Mouse (Mus musculus) lung, embryonic 14.5 days (tissue): Measurements from ENCODE around the gene Gm30191. TPM values are rescaled to one million over a fixed set of nuclear protein-coding genes. Genes with fewer than 3 reads are reported as not detected.
A peak's percentile ranks its signal among the peaks of the same experiment; 100 is the strongest.

Experiments used
- ATAC-seq: fragments of 200-750 bp; cut with Nextera tagmentation; 2 replicates; pipeline ENCODE4 v1.8.0; 2017; ENCODE audit warnings: mild to moderate bottlenecking, moderate TSS enrichment, moderate library complexity; ENCODE audit not compliant: insufficient read depth
- DNase-seq: peaks from one replicate; pipeline ENCODE4 v3.0.0-alpha.2; 2015
- H3K27ac ChIP-seq: fragments of 300-500 bp; sonication (generic); 2 replicates; pipeline ENCODE4 v1.5.1; 2014; ENCODE audit warnings: low read depth, mild to moderate bottlenecking, moderate library complexity
- H3K27me3 ChIP-seq: fragments of 300-500 bp; sonication (generic); 2 replicates; pipeline ENCODE4 v1.6.1; 2014; ENCODE audit warnings: low read length, control low read depth; ENCODE audit not compliant: insufficient read depth
- H3K36me3 ChIP-seq: fragments of 300-500 bp; sonication (generic); 2 replicates; pipeline ENCODE4 v1.6.1; 2014; ENCODE audit warnings: control low read depth; ENCODE audit not compliant: insufficient read depth
- H3K4me1 ChIP-seq: fragments of 300-500 bp; sonication (generic); 2 replicates; pipeline ENCODE4 v1.6.1; 2014; ENCODE audit warnings: antibody characterized with exemption, control low read depth; ENCODE audit not compliant: insufficient read depth
- H3K4me2 ChIP-seq: fragments of 300-500 bp; sonication (generic); 2 replicates; pipeline ENCODE4 v1.6.1; 2014; ENCODE audit warnings: mild to moderate bottlenecking
- H3K4me3 ChIP-seq: fragments of 300-500 bp; sonication (generic); 2 replicates; pipeline ENCODE4 v1.5.1; 2014; ENCODE audit warnings: low read depth, low read length
- H3K9ac ChIP-seq: fragments of 300-500 bp; sonication (generic); 2 replicates; pipeline ENCODE4 v1.6.1; 2014
- H3K9me3 ChIP-seq: fragments of 300-500 bp; sonication (generic); 2 replicates; pipeline ENCODE4 v1.6.1; 2016; ENCODE audit warnings: low read depth, low read length, control low read depth
- CTCF ChIP-seq: IDR thresholded peaks from 2 replicates; pipeline ENCODE4 v1.5.1; 2016; ENCODE audit warnings: antibody characterized with exemption, low read depth
- WGBS: fragments of 180-500 bp; shearing (Covaris S2); extraction: QIAGEN DNeasy Blood & Tissue Kit; methylation state at CpG from one replicate; pipeline ENCODE4 v1.1.7; 2014; 5-methylcytosine and 5-hydroxymethylcytosine counted together
- polyA plus RNA-seq: library from polyadenylated mRNA; unstranded; fragments of >200 nt; fragmentation: Nextera tagmentation; extraction: Ambion mirVana; gene quantifications from 2 replicates; pipeline ENCODE4 v1.2.1, GENCODE M21; 2014

Gm30191 gene
- not detected in 2 replicates for polyA plus RNA-seq

DNA sequence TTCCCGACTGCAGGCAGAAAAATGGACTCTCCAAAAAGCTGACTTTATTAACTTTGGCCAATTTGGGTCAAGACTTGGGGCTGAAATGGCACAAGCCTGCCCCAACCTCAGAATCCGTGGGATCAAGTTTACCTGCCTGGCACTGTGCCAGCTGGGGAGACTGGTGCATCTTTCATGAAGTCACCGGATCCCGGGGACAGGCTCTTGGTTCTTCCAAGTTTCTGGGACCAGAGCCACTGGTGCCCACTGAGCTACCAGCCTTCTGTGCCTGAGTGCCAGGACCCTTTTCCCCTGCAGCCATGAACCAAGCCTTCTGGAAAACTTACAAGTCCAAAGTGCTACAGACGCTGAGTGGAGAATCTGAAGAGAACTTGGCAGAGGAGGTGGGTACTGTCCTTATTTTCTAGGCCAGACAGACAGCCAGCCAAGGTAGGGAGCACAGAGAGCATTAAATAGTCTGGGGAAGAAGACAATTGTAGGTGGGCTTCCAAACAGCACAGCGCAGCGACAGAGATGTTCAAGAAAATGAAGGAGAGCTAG is at the start of gene Gm30191:
Gene Gm30191 (plus strand): TSS at position 217 of the 540 bp plus-strand sequence.
- H3K27ac ChIP-seq: no peak within 1 kb of the TSS
- peaks cover 42% of the 10 kb centered on the region for H3K27me3 ChIP-seq

DNA sequence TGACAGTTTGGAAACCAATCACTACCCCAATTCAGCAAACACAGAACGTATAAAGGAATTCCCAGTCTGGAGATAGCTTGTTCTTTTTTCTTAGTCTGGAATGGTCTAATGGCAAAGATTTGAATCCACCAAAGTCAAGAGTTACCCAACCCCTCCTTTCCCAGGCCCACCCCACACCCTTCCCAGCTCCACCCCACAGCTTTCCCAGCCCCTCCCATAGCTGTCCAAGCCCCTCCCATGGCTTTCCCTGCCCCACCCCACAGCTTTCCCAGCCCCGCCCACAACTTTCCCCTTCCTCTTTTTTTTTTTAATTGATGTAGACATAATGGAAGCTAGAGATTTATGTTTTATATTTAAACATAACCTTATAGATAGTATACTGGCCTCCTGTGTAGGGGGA is 47.4 kb upstream of the Gm30191 start:
- Histone ChIP-seq H3K9me3 (no peaks in the 10 kb centered on the region), H3K4me1 (no peaks in the 10 kb centered on the region), H3K27me3 (no peaks in the 10 kb centered on the region), H3K27ac (no peak overlapping the region), H3K9ac (no peak overlapping the region), H3K4me2 (no peak overlapping the region), H3K4me3 (no peak overlapping the region), H3K36me3 (no peaks in the 10 kb centered on the region)
- no peak for DNase-seq
- TF ChIP-seq CTCF: no peak
- 65% methylated on average over 2 of the region's 2 CpGs for WGBS
- no peak for ATAC-seq

More for the DNA sequence above, at the start of gene Gm30191:
- Histone ChIP-seq H3K36me3 (no peaks in the 10 kb centered on the region), H3K9me3 (no peaks in the 10 kb centered on the region), H3K9ac (0 out of 2 replicates have a peak within 1 kb of the TSS, but pooled peaks have one; percentile 1), H3K4me2 (peak within 1 kb of the TSS; percentile 93), H3K4me1 (peaks cover 14% of the 10 kb centered on the region), H3K4me3 (peak within 1 kb of the TSS; percentile 84)
- no peak for TF ChIP-seq CTCF
- no peak for DNase-seq
- WGBS: 70% methylated on average over 7 of the region's 7 CpGs
- ATAC-seq: no peak

DNA sequence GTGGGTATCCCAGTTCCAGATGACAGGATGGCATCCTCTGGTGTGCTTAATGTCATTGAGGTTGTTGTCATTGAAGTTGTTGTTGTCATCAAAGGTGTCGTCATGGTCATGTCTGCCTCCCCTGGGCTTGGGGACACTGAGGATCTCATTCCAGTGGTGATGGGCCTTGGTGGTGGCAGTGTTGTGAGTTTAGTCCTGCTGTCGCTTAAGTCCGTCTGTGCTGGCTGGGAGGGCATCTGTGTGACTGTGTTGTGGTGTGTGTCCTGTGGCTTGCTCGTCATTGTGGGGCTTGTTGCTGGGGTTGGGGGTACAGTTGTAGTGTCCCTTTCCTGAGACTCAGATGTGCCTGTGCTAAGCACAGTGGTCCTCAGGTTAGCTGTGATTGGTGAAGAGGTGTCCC is 43.8 kb upstream of the Gm30191 start, which contains the start of gene Gm7534:
Gene Gm7534 (minus strand): TSS at position 101 of the 400 bp plus-strand sequence.
- WGBS: 81% methylated on average over 4 of the region's 4 CpGs
- Histone ChIP-seq H3K4me2 (no peak within 1 kb of the TSS), H3K27ac (no peak within 1 kb of the TSS), H3K27me3 (no peaks in the 10 kb centered on the region), H3K4me3 (no peak within 1 kb of the TSS), H3K9me3 (no peaks in the 10 kb centered on the region), H3K9ac (no peak within 1 kb of the TSS), H3K36me3 (no peaks in the 10 kb centered on the region), H3K4me1 (no peaks in the 10 kb centered on the region)
- ATAC-seq (no peak), DNase-seq (no peak)
- no peak for TF ChIP-seq CTCF

DNA sequence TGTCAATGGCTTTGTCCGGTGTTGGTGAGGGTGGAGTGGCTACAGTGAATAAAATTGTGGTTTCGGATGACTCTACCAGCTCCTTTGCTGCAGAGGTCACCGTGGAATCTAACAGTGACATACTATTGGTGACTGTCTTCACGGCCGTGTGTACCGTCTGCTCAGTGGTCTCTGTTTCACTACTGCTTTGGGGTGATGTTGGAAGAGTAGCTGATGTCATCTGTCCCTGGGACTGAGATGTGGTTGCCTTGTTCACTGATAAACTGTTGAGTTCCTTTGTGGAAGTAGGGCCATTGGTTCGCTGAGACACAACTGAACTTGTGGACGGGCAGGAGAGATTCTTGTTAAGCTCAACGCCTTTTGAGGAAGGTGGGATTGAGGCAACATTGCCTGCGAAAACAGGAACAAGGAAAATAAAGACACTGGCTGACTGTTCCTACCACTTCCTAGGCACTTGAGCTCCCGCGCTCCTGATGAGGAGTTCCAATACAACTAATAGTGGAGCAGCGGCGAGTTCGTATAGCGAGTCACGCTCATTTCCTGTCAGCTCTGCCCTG is 43.3 kb upstream of the Gm30191 start:
- Histone ChIP-seq H3K27ac (no peak overlapping the region), H3K4me1 (no peaks in the 10 kb centered on the region), H3K27me3 (no peaks in the 10 kb centered on the region), H3K4me2 (no peak overlapping the region), H3K9me3 (no peaks in the 10 kb centered on the region), H3K9ac (no peak overlapping the region), H3K36me3 (no peaks in the 10 kb centered on the region), H3K4me3 (no peak overlapping the region)
- 83% methylated on average over 17 of the region's 17 CpGs for WGBS
- no peak for DNase-seq
- no peak for TF ChIP-seq CTCF
- no peak for ATAC-seq

DNA sequence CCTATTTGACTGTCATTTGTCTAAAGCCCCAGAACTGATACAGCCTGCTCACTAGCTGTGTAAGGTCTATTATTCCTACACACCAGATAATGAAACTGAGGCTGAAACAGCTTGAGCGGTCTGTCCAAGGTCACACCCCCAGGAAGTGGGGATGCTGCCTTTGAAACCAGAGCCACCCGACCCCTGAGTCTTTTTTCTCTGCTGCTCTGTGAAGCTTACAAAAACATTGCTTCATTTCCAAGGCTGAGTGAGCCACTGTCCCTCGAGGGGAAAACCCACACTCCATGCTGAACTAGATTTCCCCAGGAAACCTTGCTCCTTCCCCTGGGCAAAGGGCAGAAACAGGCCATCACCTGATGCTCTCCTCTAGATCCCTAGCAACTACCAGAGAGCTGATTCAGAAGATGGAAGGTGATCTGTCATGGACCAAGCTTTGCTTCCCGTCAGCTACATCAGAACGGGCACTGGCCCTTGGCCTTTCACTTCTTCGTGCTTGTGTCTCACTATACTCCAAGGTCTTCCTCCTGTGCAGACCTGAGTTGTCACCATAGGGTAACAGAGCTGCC is 40.2 kb upstream of the Gm30191 start:
- H3K27ac ChIP-seq: no peak overlapping the region
- WGBS: 44% methylated on average over 6 of the region's 6 CpGs
- H3K4me1 ChIP-seq: no peaks in the 10 kb centered on the region
- no peak overlapping the region for H3K9ac ChIP-seq
- no peaks in the 10 kb centered on the region for H3K27me3 ChIP-seq
- no peaks in the 10 kb centered on the region for H3K36me3 ChIP-seq
- no peak for TF ChIP-seq CTCF
- H3K9me3 ChIP-seq: no peaks in the 10 kb centered on the region
- no peak overlapping the region for H3K4me2 ChIP-seq
- DNase-seq (no peak), ATAC-seq (no peak)
- no peak overlapping the region for H3K4me3 ChIP-seq

DNA sequence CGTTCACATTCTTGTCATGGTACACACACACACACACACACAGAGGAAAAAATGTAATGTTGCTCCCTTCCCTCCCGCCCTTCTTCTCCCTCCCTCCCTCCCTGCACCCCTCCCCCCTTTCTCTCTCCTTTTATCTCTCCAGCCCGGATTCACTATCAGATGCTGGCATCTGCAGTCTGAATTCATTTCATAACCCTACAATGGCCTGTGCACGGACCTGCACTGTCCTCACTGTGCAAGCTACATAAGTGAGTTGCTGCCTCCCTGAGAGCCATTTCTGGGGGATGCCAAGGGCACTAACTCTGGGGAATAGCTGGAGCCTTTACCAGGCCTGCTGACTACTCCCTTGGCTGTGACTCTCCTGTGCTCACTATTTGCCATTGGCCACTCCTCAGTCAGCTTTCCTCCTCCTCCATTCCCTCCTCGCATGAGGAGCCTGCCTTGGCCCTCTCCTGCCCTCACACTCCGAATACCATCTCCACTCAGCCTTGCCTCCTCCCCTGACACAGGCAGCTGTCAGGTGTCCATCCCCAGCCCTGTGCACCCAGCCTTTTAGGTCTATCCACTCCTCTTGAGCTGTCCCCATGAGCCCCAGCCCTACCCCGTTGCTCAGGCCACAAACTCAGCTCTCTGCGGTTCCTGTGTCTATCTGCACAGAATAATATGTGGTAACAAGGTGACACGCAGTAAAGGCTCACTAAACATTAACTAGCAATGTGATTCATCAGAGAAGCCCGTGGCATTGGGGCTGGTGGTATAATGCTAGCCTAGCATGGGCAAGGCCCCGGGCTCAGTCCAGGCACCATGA is 23.7 kb upstream of the Gm30191 start:
- Histone ChIP-seq H3K36me3 (no peaks in the 10 kb centered on the region), H3K4me3 (no peak overlapping the region), H3K9ac (no peak overlapping the region), H3K4me1 (no peaks in the 10 kb centered on the region), H3K27me3 (no peaks in the 10 kb centered on the region), H3K27ac (no peak overlapping the region), H3K9me3 (no peaks in the 10 kb centered on the region), H3K4me2 (no peak overlapping the region)
- DNase-seq (no peak), ATAC-seq (no peak)
- TF ChIP-seq CTCF: no peak
- 50% methylated on average over 11 of the region's 11 CpGs for WGBS

DNA sequence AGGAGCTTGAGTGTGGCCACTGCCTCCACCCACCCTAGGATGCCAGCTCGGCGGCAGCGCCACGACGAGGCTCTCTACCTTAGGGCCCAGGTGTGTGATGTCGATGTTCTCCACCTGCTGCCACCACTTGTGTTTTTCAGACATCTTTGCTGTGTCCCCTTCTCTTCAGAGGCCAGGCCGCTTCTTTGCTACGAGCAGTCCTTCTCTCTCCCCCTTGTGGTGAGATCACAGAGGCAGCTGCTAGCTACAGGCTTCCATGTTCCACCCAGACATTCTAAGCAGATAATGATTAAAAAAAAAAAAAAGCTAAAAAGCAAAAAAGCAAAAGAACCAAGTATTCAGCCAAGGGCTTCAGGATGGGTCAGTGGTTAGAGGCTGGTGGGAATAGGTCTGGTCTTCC is 19.5 kb upstream of the Gm30191 start, which contains the start of gene Catsper4:
Gene Catsper4 (minus strand): TSS at position 190 of the 400 bp plus-strand sequence.
- TF ChIP-seq CTCF: peak; percentile 41; the same call in 1 of the 2 replicates
- Histone ChIP-seq H3K27ac (no peak within 1 kb of the TSS), H3K9ac (no peak within 1 kb of the TSS), H3K4me3 (no peak within 1 kb of the TSS), H3K4me2 (no peak within 1 kb of the TSS), H3K36me3 (0 out of 2 replicates have a peak, but pooled peaks cover 3% of the 10 kb centered on the region), H3K9me3 (no peaks in the 10 kb centered on the region), H3K27me3 (no peaks in the 10 kb centered on the region), H3K4me1 (no peaks in the 10 kb centered on the region)
- WGBS: 55% methylated on average over 8 of the region's 8 CpGs
- ATAC-seq (no peak), DNase-seq (peak; percentile 33)
